Mouse (Mus musculus) thymus, adult 18-20 months (tissue): ENCODE measurements at regions not wholly inside any gene's neighbourhood (a gene's known extent, or its start where the extent isn't known, plus 50 kb on each side); places are given as distances from the start of the nearest gene placed in this dataset.
A peak's percentile ranks its signal among the peaks of the same experiment; 100 is the strongest.

Experiments used
- DNase-seq, 2 experiments: peaks; one replicate each; pipeline ENCODE4 v3.0.0; 2022; ENCODE audit warnings: mixed read lengths in 2 of 2

- peak; percentile 7 to 18 for DNase-seq
Observed at GRCm38 (mm10) chr15:96185901-96186300, 101.4 kb upstream of the Arid2 start.

- DNase-seq: peak in 1 of 2 experiments; percentile 26
Observed at GRCm38 (mm10) chr15:96189551-96189950, 97.8 kb upstream of the Arid2 start.

GRCm38 (mm10) chr15:96197413-96197812 is 89.9 kb upstream of the Arid2 start:
- no peak for DNase-seq

- no peak for DNase-seq
Observed at GRCm38 (mm10) chr15:96197932-96198331, 89.4 kb upstream of the Arid2 start.

- no peak for DNase-seq
Observed at GRCm38 (mm10) chr15:96201273-96201672, 86.0 kb upstream of the Arid2 start.

GRCm38 (mm10) chr15:96201701-96202460 is 85.4 kb upstream of the Arid2 start:
- no peak for DNase-seq

GRCm38 (mm10) chr15:96204187-96204586 is 83.1 kb upstream of the Arid2 start:
- no peak for DNase-seq

GRCm38 (mm10) chr15:96204623-96205022 is 82.7 kb upstream of the Arid2 start:
- DNase-seq: no peak

- no peak for DNase-seq
Observed at GRCm38 (mm10) chr15:96210721-96211400, 76.5 kb upstream of the Arid2 start.

- DNase-seq: no peak
Observed at GRCm38 (mm10) chr15:96213541-96214312, 73.6 kb upstream of the Arid2 start.

- no peak for DNase-seq
Observed at GRCm38 (mm10) chr15:96217896-96218295, 69.4 kb upstream of the Arid2 start.

- no peak for DNase-seq
Observed at GRCm38 (mm10) chr15:96219746-96220145, 67.6 kb upstream of the Arid2 start.

- DNase-seq: no peak
Observed at GRCm38 (mm10) chr15:96231969-96232368, 55.3 kb upstream of the Arid2 start.

- DNase-seq: no peak
Observed at GRCm38 (mm10) chr15:96233113-96233512, 54.2 kb upstream of the Arid2 start.

- no peak for DNase-seq
Observed at GRCm38 (mm10) chr15:96234783-96235182, 52.5 kb upstream of the Arid2 start.
